Mouse (Mus musculus) retina, embryonic 14.5 days (tissue): ENCODE results near the gene Zfr.
"Not testable (repeated sequence)": the region's sequence is repeated elsewhere in the genome, so short reads cannot be mapped to it uniquely, and the experiment has no call there.

Experiments used
- DNase-seq: peaks from one replicate; pipeline ENCODE4 v3.0.0-alpha.2; 2015; ENCODE audit warnings: low spot score

Zfr gene

DNA sequence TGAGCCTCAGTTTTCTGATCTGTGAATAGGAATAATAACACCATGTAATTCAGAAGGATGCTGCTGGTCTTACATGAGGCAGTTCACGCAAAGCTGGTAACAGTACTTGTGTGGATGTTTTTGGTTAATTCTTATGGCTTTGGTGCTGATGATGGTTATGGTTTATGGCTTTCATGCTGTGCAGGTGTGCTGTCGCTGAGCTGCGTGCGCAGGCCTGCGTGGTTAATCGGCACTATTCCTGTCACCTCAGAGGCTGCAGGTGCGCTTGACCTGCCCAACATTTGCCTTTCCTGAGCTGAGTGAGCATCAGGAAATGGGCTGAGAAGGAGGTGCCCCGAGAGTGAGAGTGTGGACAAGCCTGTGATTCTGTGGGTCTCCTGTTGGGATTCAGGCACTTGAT is 98.5 kb downstream of the Zfr start:
- no peak for DNase-seq

GRCm38 (mm10) chr15:12216798-12217197 is 99.2 kb downstream of the Zfr start:
- DNase-seq, result no peak

DNA sequence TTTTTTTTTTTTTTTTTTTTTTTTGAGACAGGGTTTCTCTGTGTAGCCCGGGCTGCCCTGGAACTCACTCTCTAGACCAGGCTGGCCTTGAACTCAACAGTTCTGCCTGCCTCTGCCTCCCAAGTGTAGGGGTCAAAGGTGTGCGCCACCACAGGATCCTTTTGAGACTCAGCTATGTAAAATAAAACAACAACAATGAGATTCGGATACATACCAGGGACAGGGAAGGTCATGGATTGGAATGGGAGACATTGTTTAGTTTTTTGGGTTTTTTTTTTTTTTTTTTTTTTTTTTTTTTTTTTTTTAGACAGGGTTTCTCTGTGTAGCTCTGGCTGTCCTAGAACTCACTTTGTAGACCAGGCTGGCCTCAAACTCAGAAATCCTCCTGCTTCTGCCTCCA is 99.7 kb downstream of the Zfr start:
- DNase-seq, result not testable (repeated sequence)

- no peak for DNase-seq
Measured at GRCm38 (mm10) chr15:12217849-12218248, 100.2 kb downstream of the Zfr start.

GRCm38 (mm10) chr15:12218583-12219382 is 101.2 kb downstream of the Zfr start:
- no peak for DNase-seq

DNA sequence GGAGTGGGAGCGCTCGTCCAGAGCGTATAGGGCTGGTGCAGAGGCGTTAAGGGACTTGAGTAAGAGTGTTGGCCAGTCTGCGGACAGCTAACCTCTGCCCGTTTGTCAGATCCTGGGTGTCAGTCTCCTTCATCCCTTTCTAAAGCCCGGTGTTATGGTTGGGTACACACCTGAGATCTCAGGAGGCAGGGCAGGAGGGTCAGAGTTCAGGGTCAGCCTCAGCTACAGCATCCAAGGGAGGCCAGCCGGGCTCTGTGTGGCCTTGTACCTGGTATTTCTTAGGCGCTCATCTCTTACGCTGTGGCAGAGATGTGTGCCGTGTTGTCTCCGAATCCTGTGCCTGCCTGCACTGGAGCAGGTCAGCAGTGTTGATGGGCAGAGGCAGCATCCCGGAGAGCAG is 103.5 kb downstream of the Zfr start:
- no peak for DNase-seq

GRCm38 (mm10) chr15:12222564-12223302 is 105.1 kb downstream of the Zfr start:
- no peak for DNase-seq

GRCm38 (mm10) chr15:12223393-12223792 is 105.8 kb downstream of the Zfr start:
- no peak for DNase-seq

DNA sequence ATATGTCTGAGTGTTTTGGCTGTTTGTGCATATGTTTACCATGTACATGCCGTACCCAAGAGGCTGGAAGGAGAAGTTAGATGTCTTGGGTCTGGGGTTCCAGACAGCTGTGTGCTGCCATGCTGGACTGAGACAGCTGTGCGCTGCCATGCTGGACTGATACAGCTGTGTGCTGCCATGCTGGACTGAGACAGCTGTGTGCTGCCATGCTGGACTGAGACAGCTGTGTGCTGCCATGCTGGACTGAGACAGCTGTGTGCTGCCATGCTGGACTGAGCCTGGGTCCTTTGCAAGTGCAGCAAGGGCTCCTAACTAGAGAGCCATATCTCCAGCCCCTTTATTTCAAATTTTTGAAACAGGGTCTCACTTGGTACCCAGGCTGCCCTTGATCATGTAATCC is 106.6 kb downstream of the Zfr start:
- DNase-seq, result no peak

DNA sequence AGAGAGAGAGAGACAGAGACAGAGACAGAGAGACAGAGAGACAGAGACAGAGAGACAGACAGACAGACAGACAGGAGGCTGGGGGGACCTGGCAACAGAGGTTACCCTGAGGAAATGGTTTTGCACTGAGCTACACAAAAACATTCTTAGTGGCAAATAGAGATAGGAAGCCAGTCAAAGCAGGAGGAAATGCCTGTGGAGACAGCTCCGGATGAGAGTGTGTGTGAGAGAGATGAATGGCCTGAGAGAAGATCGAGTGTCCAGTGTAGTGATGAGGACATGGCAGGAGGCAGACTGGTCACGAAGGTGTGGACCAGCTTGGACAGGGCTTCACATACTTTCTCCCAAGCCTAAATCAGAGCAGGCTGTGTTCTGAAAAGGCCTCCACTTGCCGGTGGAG is 107.4 kb downstream of the Zfr start:
- DNase-seq, result no peak

DNA sequence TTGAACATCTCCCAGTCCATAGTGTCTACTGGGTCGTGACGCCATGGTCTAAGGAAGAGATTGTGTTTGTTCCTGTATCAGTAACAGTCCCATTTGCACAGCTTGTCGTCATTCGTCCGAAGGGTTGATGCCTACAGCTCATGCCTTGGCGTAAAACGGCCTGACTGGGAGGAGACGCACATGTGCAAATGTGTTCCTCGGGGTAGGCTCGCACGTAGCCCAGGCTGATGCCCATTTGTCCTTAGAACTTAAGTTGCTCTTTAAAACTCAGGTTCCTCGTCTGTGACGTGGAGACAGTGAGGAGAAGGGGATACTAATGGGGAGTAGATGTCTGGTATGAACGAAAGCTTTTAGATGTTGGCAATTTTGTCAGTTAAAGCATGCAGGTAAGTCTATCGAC is 109.3 kb downstream of the Zfr start:
- no peak for DNase-seq

DNA sequence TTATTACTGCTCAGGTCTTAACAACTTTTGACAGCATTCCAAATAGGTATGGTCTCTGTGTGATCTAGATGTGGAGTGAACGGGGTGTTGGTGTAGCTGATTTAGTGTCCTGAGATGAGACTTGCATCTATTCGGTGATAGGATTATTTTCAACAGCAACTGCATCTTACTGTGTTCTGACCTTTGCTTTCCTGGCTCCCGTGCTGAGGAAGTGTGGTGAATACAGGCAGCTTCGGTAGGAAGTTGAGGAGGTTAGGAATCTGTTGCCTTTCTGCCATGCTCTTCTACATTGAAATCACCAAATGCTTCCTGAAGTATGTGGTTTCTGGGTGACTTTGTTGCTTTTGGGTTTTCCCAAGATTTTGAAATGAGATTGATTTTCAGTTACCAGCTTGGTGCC is 109.7 kb downstream of the Zfr start:
- no peak for DNase-seq

DNA sequence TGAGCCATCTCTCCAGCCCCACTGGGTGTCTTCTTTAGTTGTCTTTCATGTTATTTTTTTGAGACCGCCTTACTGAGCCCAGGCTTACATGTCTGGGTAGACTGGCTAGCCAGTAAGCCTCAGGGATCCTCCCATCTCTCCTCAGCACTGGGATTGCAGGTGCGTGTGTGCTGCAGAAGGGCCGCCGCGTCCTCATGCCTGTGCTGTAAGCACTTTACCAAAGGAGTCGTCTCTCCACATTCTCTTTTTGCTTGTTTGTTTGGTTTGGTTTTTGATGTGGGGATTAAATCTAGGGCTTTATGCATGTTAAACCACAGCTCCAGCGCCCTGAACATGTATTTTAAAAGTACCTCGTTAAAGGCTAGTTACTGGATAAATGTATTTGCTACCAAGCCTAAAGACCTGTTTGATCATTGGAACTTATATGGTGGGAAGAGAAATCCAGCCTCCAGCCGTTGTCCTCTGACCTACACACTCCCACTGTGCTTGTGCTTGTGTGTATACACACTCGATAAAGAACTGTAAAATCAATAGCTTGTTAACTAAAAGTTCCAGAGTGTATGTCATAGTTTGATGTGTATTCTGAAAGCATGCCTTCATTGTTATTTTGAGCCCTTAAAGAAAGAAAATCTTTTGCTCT is 112.1 kb downstream of the Zfr start:
- no peak for DNase-seq

GRCm38 (mm10) chr15:12230243-12230935 is 112.8 kb downstream of the Zfr start:
- no peak for DNase-seq

DNA sequence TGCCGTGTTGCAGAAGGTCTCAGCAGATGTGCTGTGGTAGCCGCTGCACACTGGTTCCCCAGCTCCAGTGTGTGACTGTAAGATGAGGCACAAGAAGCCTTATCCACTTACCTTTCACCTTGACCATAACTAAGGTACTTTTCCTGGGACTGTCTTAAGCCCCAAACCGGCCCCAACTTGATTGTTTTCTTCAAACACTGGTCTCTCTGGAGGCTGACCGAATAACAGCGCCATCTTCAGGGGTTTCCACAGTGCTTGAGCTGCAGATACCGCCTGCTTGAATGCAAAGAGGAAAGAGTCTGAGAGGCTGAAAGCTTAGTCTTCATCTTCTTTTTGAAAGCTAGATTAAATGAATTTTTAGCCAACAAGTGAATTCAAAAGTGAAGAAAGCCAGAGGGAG is 113.8 kb downstream of the Zfr start:
- DNase-seq, result no peak

DNA sequence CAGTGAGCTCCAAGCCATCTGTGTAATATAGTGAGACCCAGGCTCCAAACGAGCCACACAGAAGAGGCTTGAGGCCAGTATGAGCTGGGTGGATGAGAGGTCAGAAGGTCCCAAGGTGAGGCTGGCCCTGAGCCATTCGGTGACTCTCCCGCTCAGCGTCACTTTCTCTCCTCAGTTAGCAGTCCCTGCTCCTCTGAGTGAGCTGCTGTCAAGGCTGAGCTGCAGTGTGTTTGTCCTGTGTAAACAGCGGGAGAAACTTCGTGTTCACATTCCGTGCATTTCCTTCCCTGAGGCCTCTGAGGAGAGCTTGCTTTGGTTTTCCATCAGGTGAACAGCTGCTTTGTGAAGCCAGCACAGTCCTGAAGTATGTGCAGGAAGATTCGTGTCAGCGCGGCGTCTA is 114.8 kb downstream of the Zfr start:
- DNase-seq, result no peak

GRCm38 (mm10) chr15:12233021-12233420 is 115.4 kb downstream of the Zfr start:
- no peak for DNase-seq
